Mouse (Mus musculus) CH12.LX (cell line): Measurements from ENCODE around the gene Vsig8.

Experiments used
- CTCF ChIP-seq, 2 experiments: IDR thresholded peaks in 1 of 2; conservative IDR thresholded peaks in 1 of 2; 2 replicates each; pipeline ENCODE4 v1.5.1; 2011 to 2012; ENCODE audit warnings: low read depth in 2 of 2, low read length in 2 of 2, improper control_type of control experiment in 1 of 2, inconsistent platforms in 1 of 2, mild to moderate bottlenecking in 1 of 2, moderate library complexity in 1 of 2
- EP300 ChIP-seq: IDR thresholded peaks from 2 replicates; pipeline ENCODE4 v1.6.1; 2011; ENCODE audit warnings: low read length, improper control_type of control experiment
- KAT2A ChIP-seq: IDR thresholded peaks from 2 replicates; pipeline ENCODE4 v1.6.1; 2012; ENCODE audit warnings: low read length, improper control_type of control experiment, inconsistent platforms; ENCODE audit not compliant: insufficient replicate concordance
- MAX ChIP-seq: IDR thresholded peaks from 2 replicates; pipeline ENCODE4 v1.6.1; 2011; ENCODE audit warnings: low read length, improper control_type of control experiment
- POLR2A ChIP-seq: IDR thresholded peaks from 2 replicates; pipeline ENCODE4 v1.6.1; 2011; ENCODE audit warnings: low read depth, mild to moderate bottlenecking, improper control_type of control experiment, low read length

- TF ChIP-seq EP300 (no peak), KAT2A (no peak), MAX (no peak), CTCF (conservative IDR thresholded peaks at IDR 0.05 in 1 of 2, IDR thresholded peaks at IDR 0.05 in 1 of 2; ENCODE audit: low read depth in 2 of 2, low read length in 2 of 2) (no peak), POLR2A (no peak)
Measured at GRCm38 (mm10) chr1:172546062-172546461, 9.7 kb upstream of the Vsig8 start.
